Mouse (Mus musculus) cerebellum, adult 2 months (tissue): ENCODE measurements around the gene Igsf3. TPM values are rescaled to one million over a fixed set of nuclear protein-coding genes. Genes with fewer than 3 reads are reported as not detected.

Source experiments
- DNase-seq, 2 experiments: peaks; one replicate each; pipeline ENCODE4 v3.0.0; 2021
- H3K27ac ChIP-seq: fragments of 200-500 bp; 2 replicates; pipeline ENCODE4 v1.5.1; 2012; ENCODE audit warnings: low read length, control low read depth, inconsistent platforms; ENCODE audit not compliant: insufficient read depth
- H3K27me3 ChIP-seq: fragments of 200-500 bp; 2 replicates; pipeline ENCODE4 v1.6.1; 2012; ENCODE audit warnings: inconsistent platforms, mild to moderate bottlenecking, low read length, moderate library complexity; ENCODE audit not compliant: control insufficient read depth, insufficient read depth
- H3K4me1 ChIP-seq: fragments of 200-500 bp; 2 replicates; pipeline ENCODE4 v1.6.1; 2011; ENCODE audit warnings: low read length; ENCODE audit not compliant: control insufficient read depth, insufficient read depth
- H3K4me3 ChIP-seq: fragments of 200-500 bp; replicated peaks from 2 replicates; pipeline ENCODE3; 2011; ENCODE audit warnings: mild to moderate bottlenecking, low read depth, low read length, control low read depth; ENCODE audit not compliant: insufficient read depth
- CTCF ChIP-seq: fragments of 200-500 bp; IDR thresholded peaks from 2 replicates; pipeline ENCODE4 v1.5.1; 2011; ENCODE audit warnings: low read depth, mild to moderate bottlenecking, control low read depth, low read length, moderate library complexity, borderline replicate concordance; ENCODE audit not compliant: insufficient read depth
- POLR2A ChIP-seq: fragments of 200-500 bp; IDR thresholded peaks from 2 replicates; pipeline ENCODE4 v1.6.1; 2011; ENCODE audit warnings: low read length, control low read depth, borderline replicate concordance; ENCODE audit not compliant: insufficient read depth
- WGBS: fragments of 180-500 bp; shearing (Covaris S2); methylation state at CpG from one replicate; pipeline ENCODE4 v1.1.7; 2018; 5-methylcytosine and 5-hydroxymethylcytosine counted together
- polyA plus RNA-seq: library from polyadenylated mRNA; depleted of rRNA; stranded (reverse); fragments of >200 nt; gene quantifications from 2 replicates; pipeline ENCODE4 v1.2.3, GENCODE M21; 2012

Igsf3 gene
- polyA plus RNA-seq, 1 experiment = 5.1 TPM

DNA sequence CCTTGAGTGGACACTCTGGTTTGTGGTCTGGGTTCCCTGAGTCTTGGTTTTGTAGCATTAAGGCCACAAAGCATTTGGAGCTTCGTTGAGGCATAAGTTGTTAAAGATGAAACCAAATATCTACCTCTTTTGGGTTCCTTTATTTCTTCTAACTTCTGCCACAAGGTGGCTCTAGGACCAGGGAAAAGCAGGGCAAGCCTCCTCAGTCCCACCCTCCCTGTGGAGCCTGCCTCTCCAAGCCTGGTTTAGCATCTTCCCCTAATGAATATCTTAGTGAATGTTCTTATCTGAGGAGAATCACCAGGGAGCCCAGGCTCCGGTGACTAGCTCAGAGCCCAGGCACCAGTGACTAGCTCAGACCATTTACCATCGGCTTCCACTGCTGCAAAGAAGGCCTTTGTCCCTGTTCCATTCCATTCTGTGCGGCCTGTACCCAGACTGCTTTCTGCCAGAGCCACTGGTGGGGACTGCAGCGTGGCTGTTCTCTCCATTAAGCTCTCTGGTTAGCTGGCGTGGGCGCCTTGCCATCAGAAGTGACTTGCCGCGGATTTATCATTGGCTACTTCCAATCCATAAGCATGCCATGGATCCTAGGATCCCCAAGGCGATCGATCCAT, 66.5 kb downstream of the Igsf3 start:
- 85% methylated on average over 11 of the region's 11 CpGs for WGBS

GRCm38 (mm10) chr3:101444437-101444836, 67.6 kb downstream of the Igsf3 start:
- H3K4me3 ChIP-seq = no peak overlapping the region
- H3K27me3 ChIP-seq = no peaks in the 10 kb centered on the region
- no peak overlapping the region for H3K27ac ChIP-seq
- H3K4me1 ChIP-seq = peaks cover 5% of the 10 kb centered on the region
- TF ChIP-seq POLR2A (no peak), CTCF (no peak)
- DNase-seq = no peak
- 49% methylated on average over 8 of the region's 8 CpGs for WGBS

More for the DNA sequence above, 66.5 kb downstream of the Igsf3 start:
- H3K4me1 ChIP-seq = no peaks in the 10 kb centered on the region; the same call in 1 of the 2 replicates
- H3K27me3 ChIP-seq = no peaks in the 10 kb centered on the region
- H3K4me3 ChIP-seq = no peak overlapping the region
- DNase-seq = no peak
- no peak overlapping the region for H3K27ac ChIP-seq
- TF ChIP-seq CTCF = peak; percentile 22; the same call in 1 of the 2 replicates
- TF ChIP-seq POLR2A = no peak

- Histone ChIP-seq H3K4me3 (no peak overlapping the region), H3K4me1 (peaks cover 8% of the 10 kb centered on the region), H3K27me3 (no peaks in the 10 kb centered on the region), H3K27ac (no peak overlapping the region)
- no peak for DNase-seq
- WGBS = 89% methylated on average over 4 of the region's 4 CpGs
- no peak for TF ChIP-seq CTCF
- no peak for TF ChIP-seq POLR2A
These were observed 70.4 kb downstream of the Igsf3 start for GRCm38 (mm10) chr3:101447239-101447638.

GRCm38 (mm10) chr3:101448765-101449164, 71.9 kb downstream of the Igsf3 start:
- no peaks in the 10 kb centered on the region for H3K27me3 ChIP-seq
- 49% methylated on average over 3 of the region's 3 CpGs for WGBS
- TF ChIP-seq CTCF (no peak), POLR2A (no peak)
- DNase-seq = peak in 1 of 2 experiments; percentile 20
- H3K4me3 ChIP-seq = no peak overlapping the region
- H3K27ac ChIP-seq = no peak overlapping the region
- H3K4me1 ChIP-seq = peaks cover 8% of the 10 kb centered on the region

DNA sequence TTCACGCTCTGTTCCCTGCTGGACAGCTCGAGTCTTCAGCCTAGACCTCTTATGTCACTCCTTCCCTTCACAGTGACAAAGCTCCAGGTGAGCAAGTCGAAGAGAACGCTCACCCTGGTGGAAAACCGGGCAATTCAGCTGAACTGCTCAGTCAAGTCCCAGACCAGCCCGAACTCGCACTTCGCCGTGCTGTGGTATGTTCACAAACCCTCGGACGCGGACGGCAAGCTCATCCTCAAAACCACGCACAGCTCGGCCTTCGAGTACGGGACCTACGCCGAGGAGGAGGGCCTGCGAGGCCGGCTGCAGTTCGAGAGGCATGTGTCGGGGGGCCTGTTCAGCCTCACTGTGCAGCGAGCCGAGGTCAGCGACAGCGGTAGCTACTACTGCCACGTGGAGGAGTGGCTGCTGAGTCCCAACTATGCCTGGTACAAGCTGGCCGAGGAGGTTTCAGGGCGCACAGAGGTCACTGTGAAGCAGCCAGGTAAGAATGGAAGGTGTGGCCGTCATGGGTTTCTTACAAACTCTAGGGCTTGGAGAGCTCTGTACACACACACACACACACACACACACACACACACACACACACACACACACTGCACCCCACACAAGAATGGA, 74.0 kb downstream of the Igsf3 start:
- H3K27ac ChIP-seq = no peak overlapping the region
- peaks cover 8% of the 10 kb centered on the region; the same call in 1 of the 2 replicates for H3K4me1 ChIP-seq
- H3K27me3 ChIP-seq = no peaks in the 10 kb centered on the region
- no peak overlapping the region for H3K4me3 ChIP-seq
- WGBS = 91% methylated on average over 31 of the region's 31 CpGs
- DNase-seq = no peak
- TF ChIP-seq POLR2A (no peak), CTCF (no peak)

DNA sequence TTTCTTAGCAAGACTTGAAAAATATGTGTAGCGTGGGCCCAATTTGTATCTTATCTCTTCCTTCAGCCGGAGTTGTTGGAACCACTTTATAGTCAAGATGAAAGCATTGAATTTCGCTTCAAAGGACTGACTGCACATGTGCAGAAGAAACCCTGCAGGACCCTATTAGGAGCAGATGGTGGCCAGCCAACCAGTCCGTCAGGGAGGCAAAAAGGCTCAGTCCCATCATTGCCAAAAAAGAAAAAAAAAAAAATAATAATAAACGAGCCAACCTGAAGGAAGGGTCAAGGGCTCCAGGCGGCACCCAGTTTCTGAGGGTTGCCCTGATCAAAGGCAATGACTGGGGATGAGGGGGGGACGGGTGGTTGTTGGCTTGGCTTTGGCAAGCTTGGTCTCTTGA, 83.7 kb downstream of the Igsf3 start:
- no peaks in the 10 kb centered on the region for H3K27me3 ChIP-seq
- DNase-seq = no peak
- no peak for TF ChIP-seq POLR2A
- no peak for TF ChIP-seq CTCF
- H3K4me3 ChIP-seq = no peak overlapping the region
- WGBS = 59% methylated on average over 7 of the region's 7 CpGs
- no peak overlapping the region for H3K27ac ChIP-seq
- H3K4me1 ChIP-seq = peaks cover 5% of the 10 kb centered on the region; the same call in 1 of the 2 replicates

GRCm38 (mm10) chr3:101461046-101461445, 84.2 kb downstream of the Igsf3 start:
- H3K27ac ChIP-seq = no peak overlapping the region
- WGBS = 73% methylated on average over 7 of the region's 7 CpGs

GRCm38 (mm10) chr3:101461816-101462215, 84.9 kb downstream of the Igsf3 start:
- no peak overlapping the region for H3K27ac ChIP-seq
- WGBS = 64% methylated on average over 8 of the region's 8 CpGs
- no peak for DNase-seq
- H3K27me3 ChIP-seq = no peaks in the 10 kb centered on the region
- no peak for TF ChIP-seq CTCF
- no peak for TF ChIP-seq POLR2A
- peaks cover 5% of the 10 kb centered on the region; the same call in 1 of the 2 replicates for H3K4me1 ChIP-seq
- no peak overlapping the region for H3K4me3 ChIP-seq

More at GRCm38 (mm10) chr3:101461046-101461445, 84.2 kb downstream of the Igsf3 start:
- H3K4me3 ChIP-seq = no peak overlapping the region
- no peak for TF ChIP-seq POLR2A
- no peak for TF ChIP-seq CTCF
- peaks cover 5% of the 10 kb centered on the region; the same call in 1 of the 2 replicates for H3K4me1 ChIP-seq
- no peaks in the 10 kb centered on the region for H3K27me3 ChIP-seq
- DNase-seq = no peak
